Mouse (Mus musculus) kidney, adult 2 months (tissue): ENCODE data around the gene Luc7l3. TPM values are rescaled to one million over a fixed set of nuclear protein-coding genes. Genes with fewer than 3 reads are reported as not detected.

Experiments used
- DNase-seq: peaks from one replicate; pipeline ENCODE4 v3.0.0; 2021
- H3K27ac ChIP-seq: fragments of 200-500 bp; 2 replicates; pipeline ENCODE4 v1.5.1; 2012; ENCODE audit warnings: low read depth, low read length, control low read depth, inconsistent platforms; ENCODE audit not compliant: insufficient read depth
- H3K27me3 ChIP-seq: fragments of 200-500 bp; replicated peaks from 2 replicates; pipeline ENCODE4 v1.6.1; 2012; ENCODE audit warnings: mild to moderate bottlenecking, moderate library complexity, low read length, inconsistent platforms; ENCODE audit not compliant: control insufficient read depth, insufficient read depth
- H3K36me3 ChIP-seq: fragments of 200-500 bp; 2 replicates; pipeline ENCODE4 v1.6.1; 2012; ENCODE audit warnings: mild to moderate bottlenecking, moderate library complexity, low read length, inconsistent platforms; ENCODE audit not compliant: control insufficient read depth, insufficient read depth
- H3K4me1 ChIP-seq: fragments of 200-500 bp; 2 replicates; pipeline ENCODE4 v1.6.1; 2011; ENCODE audit warnings: low read length; ENCODE audit not compliant: control insufficient read depth, insufficient read depth
- H3K4me3 ChIP-seq: fragments of 200-500 bp; 2 replicates; pipeline ENCODE4 v1.5.1; 2011; ENCODE audit warnings: mild to moderate bottlenecking, low read depth, low read length, control low read depth; ENCODE audit not compliant: insufficient read depth
- CTCF ChIP-seq: fragments of 200-500 bp; conservative IDR thresholded peaks from 2 replicates; pipeline ENCODE4 v1.5.1; 2011; ENCODE audit warnings: low read depth, mild to moderate bottlenecking, control low read depth, low read length, moderate library complexity, mixed read lengths; ENCODE audit not compliant: insufficient read depth, insufficient read length
- POLR2A ChIP-seq: fragments of 200-500 bp; IDR thresholded peaks from one replicate; pipeline ENCODE4 v1.6.1; 2011; ENCODE audit warnings: low read depth, low read length, control low read depth
- WGBS: fragments of 180-500 bp; shearing (Covaris S2); methylation state at CpG from one replicate; pipeline ENCODE4 v1.1.7; 2018; 5-methylcytosine and 5-hydroxymethylcytosine counted together
- polyA plus RNA-seq: library from polyadenylated mRNA; depleted of rRNA; stranded (reverse); fragments of >200 nt; gene quantifications from 2 replicates; pipeline ENCODE4 v1.2.3, GENCODE M21; 2012

Luc7l3 gene
- polyA plus RNA-seq, 1 experiment, result 8.5 TPM

DNA sequence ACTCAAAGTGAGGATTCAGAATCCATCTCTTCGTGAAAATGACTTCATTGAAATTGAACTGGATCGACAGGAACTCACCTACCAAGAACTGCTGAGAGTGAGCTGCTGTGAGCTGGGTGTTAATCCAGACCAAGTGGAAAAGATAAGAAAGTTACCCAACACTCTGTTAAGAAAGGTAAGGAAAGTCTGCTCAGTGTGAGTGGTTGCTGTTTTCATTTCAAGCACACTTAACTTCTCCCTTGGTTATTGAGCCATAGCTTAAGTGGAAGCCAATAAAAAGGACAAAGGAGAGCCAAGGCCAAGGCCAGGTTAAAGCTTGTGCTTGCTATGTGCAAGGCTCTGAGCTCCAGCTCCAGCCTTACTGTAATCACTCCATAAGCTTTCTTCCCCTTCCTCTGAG is 16.6 kb upstream of the Luc7l3 start:
- DNase-seq, result no peak
- no peak for TF ChIP-seq CTCF
- no peak for TF ChIP-seq POLR2A
- H3K27ac ChIP-seq, result no peak overlapping the region
- WGBS, result 78% methylated on average over 2 of the region's 2 CpGs
- H3K36me3 ChIP-seq, result peaks cover 10% of the 10 kb centered on the region
- no peaks in the 10 kb centered on the region for H3K27me3 ChIP-seq
- H3K4me3 ChIP-seq, result no peak overlapping the region
- peaks cover 6% of the 10 kb centered on the region; the same call in 1 of the 2 replicates for H3K4me1 ChIP-seq

DNA sequence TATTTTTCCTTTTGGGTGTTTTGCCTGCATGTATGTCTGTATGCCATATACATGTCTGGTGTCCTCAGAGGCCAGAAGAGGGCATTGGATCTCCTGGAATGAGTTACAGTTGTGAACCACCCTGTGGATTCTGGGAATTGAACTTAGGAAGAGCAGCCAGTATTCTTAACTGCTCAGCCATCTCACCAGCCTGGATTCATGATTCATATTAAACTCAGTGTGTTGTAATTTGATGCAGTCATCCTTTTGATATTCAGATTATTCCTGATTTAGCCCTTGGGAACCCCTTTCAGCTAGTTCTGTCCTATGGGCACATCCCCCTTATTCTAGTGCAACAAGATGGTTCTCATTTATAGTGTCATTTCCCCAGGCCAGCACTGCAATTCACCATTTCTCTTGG is 14.8 kb upstream of the Luc7l3 start:
- Histone ChIP-seq H3K27ac (no peak overlapping the region), H3K4me3 (no peak overlapping the region), H3K4me1 (peaks cover 2% of the 10 kb centered on the region; the same call in 1 of the 2 replicates), H3K36me3 (peaks cover 10% of the 10 kb centered on the region), H3K27me3 (no peaks in the 10 kb centered on the region)
- TF ChIP-seq CTCF (no peak), POLR2A (no peak)
- DNase-seq, result no peak

DNA sequence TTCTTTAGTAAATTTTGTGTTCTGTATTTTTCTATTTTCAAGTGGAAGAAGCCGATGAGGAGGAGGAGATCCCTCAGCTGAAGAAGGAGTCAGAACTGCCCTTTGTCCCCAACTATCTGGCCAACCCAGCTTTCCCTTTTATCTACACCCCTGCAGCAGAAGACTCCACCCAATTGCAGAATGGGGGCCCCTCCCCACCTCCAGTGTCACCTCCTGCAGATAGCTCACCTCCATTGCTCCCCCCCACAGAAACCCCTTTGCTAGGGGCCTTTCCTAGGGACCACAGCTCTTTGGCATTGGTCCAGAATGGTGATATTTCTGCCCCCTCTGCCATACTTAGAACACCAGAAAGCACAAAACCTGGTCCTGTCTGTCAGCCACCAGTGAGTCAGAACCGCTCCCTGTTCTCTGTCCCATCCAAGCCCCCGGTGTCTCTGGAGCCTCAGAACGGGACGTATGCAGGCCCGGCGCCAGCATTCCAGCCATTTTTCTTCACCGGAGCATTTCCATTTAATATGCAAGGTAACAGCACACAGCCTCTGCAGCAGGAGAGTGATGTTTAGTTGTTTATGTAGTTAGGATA is 12.7 kb upstream of the Luc7l3 start:
- H3K27me3 ChIP-seq, result no peaks in the 10 kb centered on the region
- no peak overlapping the region for H3K4me3 ChIP-seq
- no peak for DNase-seq
- H3K4me1 ChIP-seq, result peaks cover 10% of the 10 kb centered on the region
- 70% methylated on average over 8 of the region's 8 CpGs for WGBS
- no peak overlapping the region for H3K27ac ChIP-seq
- peaks cover 9% of the 10 kb centered on the region for H3K36me3 ChIP-seq
- TF ChIP-seq POLR2A (no peak), CTCF (no peak)

DNA sequence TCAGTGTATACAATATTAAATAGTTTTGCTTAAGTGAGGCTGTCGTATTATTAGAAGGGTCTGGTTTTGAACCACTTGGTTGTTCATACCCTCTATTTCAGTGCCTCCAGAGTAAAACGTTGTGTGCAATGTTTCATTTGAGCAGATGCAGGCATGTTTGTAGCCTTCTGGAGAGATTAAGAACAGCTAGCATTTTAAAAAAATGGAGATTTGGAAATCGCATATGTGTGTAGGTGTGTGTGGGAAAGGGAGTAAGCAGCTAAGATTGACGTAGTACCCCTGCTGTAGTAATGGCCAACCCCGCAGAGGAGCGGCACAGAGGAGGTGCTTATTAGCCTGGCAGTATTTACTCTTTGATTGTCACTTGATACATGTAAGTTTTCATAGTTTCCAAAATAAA is 10.9 kb upstream of the Luc7l3 start:
- Histone ChIP-seq H3K27ac (no peak overlapping the region), H3K4me1 (peaks cover 10% of the 10 kb centered on the region), H3K27me3 (no peaks in the 10 kb centered on the region), H3K4me3 (no peak overlapping the region), H3K36me3 (peaks cover 3% of the 10 kb centered on the region; the same call in 1 of the 2 replicates)
- TF ChIP-seq POLR2A (no peak), CTCF (no peak)
- no peak for DNase-seq
- 87% methylated on average over 6 of the region's 6 CpGs for WGBS

DNA sequence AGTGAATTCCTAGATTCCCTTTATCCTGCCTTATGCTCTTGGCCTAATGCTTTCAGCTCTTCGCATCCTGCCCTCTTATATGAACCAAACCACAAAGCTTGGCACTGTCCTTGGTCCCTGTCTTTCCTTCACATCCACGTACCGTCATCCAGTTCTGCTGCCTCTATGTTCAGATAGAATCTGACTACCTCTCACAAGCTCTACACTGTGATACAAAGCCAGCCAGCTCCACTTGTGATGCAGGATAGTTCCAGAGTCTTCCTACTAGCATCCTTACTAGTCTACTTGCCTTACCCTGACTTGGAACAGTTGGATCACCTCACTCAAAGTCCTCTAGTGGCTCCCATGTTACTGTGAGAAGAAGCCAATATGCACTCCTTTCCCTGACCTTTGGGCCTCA is 8.4 kb upstream of the Luc7l3 start:
- H3K27ac ChIP-seq, result no peak overlapping the region
- no peak overlapping the region for H3K4me3 ChIP-seq
- 89% methylated on average over 3 of the region's 3 CpGs for WGBS
- H3K27me3 ChIP-seq, result no peaks in the 10 kb centered on the region
- TF ChIP-seq CTCF (no peak), POLR2A (no peak)
- H3K36me3 ChIP-seq, result no peaks in the 10 kb centered on the region; the same call in 1 of the 2 replicates
- peaks cover 16% of the 10 kb centered on the region for H3K4me1 ChIP-seq
- no peak for DNase-seq

DNA sequence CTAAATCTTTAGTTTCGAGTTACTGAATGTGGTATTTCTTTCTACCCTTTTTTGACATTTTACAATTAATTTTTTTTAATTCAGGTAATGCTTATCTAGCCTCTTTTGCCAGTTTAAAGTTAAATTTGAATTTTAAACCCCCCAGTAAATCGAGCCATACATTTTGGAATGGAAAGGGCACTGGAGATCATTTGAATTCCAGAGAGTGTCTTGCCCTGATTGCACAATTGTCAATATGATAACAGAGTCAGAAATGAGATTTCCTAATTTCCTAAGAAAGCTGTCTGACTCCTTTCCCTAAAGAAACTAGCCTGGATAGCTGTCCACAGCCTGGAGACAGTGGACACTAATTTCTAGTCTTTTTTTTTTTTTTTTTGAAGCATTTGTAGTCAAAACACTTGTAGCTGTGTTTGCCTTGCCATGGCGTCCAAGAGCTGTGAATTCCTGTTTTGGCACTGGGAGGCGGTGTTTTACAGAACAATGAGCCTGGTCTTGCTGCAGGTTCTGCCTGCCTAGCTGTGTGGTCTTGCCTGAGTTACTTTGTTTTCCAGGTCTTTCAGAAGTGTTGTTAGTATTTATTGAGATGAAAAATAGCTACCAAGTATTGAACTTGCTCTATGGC is 7.6 kb upstream of the Luc7l3 start:
- WGBS, result 46% methylated on average over 4 of the region's 4 CpGs
- Histone ChIP-seq H3K27me3 (no peaks in the 10 kb centered on the region), H3K4me1 (peaks cover 16% of the 10 kb centered on the region), H3K27ac (no peak overlapping the region), H3K36me3 (no peaks in the 10 kb centered on the region; the same call in 1 of the 2 replicates), H3K4me3 (no peak overlapping the region)
- no peak for TF ChIP-seq POLR2A
- TF ChIP-seq CTCF, result peak; percentile 65
- DNase-seq, result peak; percentile 67

DNA sequence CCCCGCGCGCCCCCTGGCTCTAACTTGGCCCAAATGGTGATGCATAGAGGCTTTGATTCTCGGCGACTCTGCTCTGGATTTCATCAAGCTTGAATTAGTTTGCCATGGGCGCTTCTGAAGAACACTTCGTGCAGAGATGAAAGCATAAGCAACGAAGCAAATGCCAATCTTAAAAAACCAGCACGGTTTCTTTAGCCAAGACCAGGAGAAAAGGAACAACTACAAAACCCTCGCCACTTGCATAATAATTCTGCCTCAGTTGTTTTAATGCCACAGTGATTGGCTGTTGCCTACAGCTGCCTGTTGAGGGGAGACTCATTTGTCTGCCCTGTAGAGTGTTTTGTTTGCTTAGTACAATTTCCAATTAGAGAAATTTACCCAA is 6.8 kb upstream of the Luc7l3 start:
- 4% methylated on average over 10 of the region's 10 CpGs for WGBS
- TF ChIP-seq CTCF, result no peak
- no peak for TF ChIP-seq POLR2A
- Histone ChIP-seq H3K27ac (peak overlapping the region; percentile 63; the same call in 1 of the 2 replicates), H3K27me3 (no peaks in the 10 kb centered on the region), H3K36me3 (no peaks in the 10 kb centered on the region), H3K4me1 (peaks cover 16% of the 10 kb centered on the region), H3K4me3 (peak overlapping the region; percentile 69)
- DNase-seq, result no peak
